Mouse (Mus musculus): ENCODE data around the gene Mrgpra2b. TPM values are rescaled to one million over a fixed set of nuclear protein-coding genes. Genes with fewer than 3 reads are reported as not detected.
"Not testable (repeated sequence)": the region's sequence is repeated elsewhere in the genome, so short reads cannot be mapped to it uniquely, and the experiment has no call there.

Gene Mrgpra2b
- not detected in 2 replicates for polyA plus RNA-seq (2015; fragmentation: Nextera tagmentation; extraction: Ambion mirVana)

- Histone ChIP-seq H3K27ac (ENCODE audit: low read depth, low read length) (no peak within 1 kb of the TSS), H3K4me1 (ENCODE audit: control insufficient read depth, insufficient read depth, low read depth, low read length) (no peaks in the 10 kb centered on the region), H3K4me2 (ENCODE audit: low read length) (no peak within 1 kb of the TSS), H3K9ac (ENCODE audit: low read depth, low read length) (no peak within 1 kb of the TSS), H3K4me3 (ENCODE audit: low read length) (no peak within 1 kb of the TSS), H3K9me3 (ENCODE audit: control insufficient read depth, low read length) (peaks cover 7% of the 10 kb centered on the region; the same call in 1 of the 2 replicates), H3K36me3 (ENCODE audit: control insufficient read depth, insufficient read depth, low read length) (no peaks in the 10 kb centered on the region), H3K27me3 (replicated peaks; ENCODE audit: control insufficient read depth, insufficient read depth, low read length) (no peaks in the 10 kb centered on the region)
- ATAC-seq, result no peak
Observed at GRCm38 (mm10) chr7:47528762-47529161, at the start of gene Mrgpra2b. Mrgpra2b (minus strand) TSS chr7:47528862.

DNA sequence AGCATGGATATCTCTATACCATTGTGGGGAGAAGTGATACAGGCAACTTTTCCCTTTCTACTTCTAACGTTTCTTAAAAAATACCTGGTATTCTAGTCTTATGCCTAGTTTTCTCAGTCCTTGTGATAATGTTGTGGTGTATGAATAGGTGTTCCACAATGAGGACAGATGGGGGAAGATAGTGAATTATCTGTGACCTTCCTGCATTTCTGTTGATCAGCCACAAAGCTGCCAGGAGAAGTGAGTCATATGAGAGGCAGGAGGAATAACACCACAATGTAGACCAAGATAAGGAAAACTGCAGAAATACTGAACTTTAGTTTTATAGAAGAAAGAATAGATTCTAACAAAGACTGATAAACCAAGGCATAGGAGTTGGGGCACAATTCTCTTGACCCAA lies 12.3 kb downstream of the Mrgpra2b start:
- Histone ChIP-seq H3K9ac (ENCODE audit: low read depth, low read length) (no peak overlapping the region), H3K9me3 (ENCODE audit: control insufficient read depth, low read length) (peaks cover 24% of the 10 kb centered on the region), H3K27ac (ENCODE audit: low read depth, low read length) (no peak overlapping the region), H3K4me1 (ENCODE audit: control insufficient read depth, insufficient read depth, low read depth, low read length) (no peaks in the 10 kb centered on the region), H3K36me3 (ENCODE audit: control insufficient read depth, insufficient read depth, low read length) (no peaks in the 10 kb centered on the region), H3K4me2 (ENCODE audit: low read length) (no peak overlapping the region), H3K4me3 (ENCODE audit: low read length) (no peak overlapping the region), H3K27me3 (replicated peaks; ENCODE audit: control insufficient read depth, insufficient read depth, low read length) (no peaks in the 10 kb centered on the region)
- 85% methylated on average over 1 of the region's 1 CpGs for WGBS
- ATAC-seq, result no peak

DNA sequence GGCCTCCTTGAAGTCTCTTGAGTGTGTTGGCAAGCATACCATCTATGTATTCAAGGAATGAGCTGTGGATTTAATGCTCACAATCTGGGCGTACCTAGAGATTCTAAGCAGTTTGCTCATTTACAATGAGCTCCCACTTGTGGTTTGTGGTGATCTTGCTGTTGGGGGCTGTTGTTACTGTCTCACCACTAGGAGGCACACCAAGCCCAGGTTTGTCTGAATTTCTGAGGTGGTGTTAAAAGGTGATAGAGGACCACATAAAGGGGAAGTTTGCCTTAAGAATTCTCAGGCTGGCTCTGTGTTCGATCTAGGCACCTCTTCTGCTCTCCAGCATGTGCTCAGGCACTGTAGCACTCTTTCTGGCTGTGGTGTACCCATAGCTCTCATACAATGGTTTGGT lies 13.6 kb downstream of the Mrgpra2b start:
- ATAC-seq, result no peak
- 81% methylated on average over 2 of the region's 2 CpGs for WGBS
- no peak overlapping the region for H3K4me2 ChIP-seq (ENCODE audit: low read length)
- H3K9me3 ChIP-seq (ENCODE audit: control insufficient read depth, low read length), result peaks cover 24% of the 10 kb centered on the region
- no peaks in the 10 kb centered on the region for H3K4me1 ChIP-seq (ENCODE audit: control insufficient read depth, insufficient read depth, low read depth, low read length)
- no peak overlapping the region for H3K27ac ChIP-seq (ENCODE audit: low read depth, low read length)
- no peak overlapping the region for H3K9ac ChIP-seq (ENCODE audit: low read depth, low read length)
- no peaks in the 10 kb centered on the region for H3K36me3 ChIP-seq (ENCODE audit: control insufficient read depth, insufficient read depth, low read length)
- H3K27me3 ChIP-seq (replicated peaks; ENCODE audit: control insufficient read depth, insufficient read depth, low read length), result no peaks in the 10 kb centered on the region
- no peak overlapping the region for H3K4me3 ChIP-seq (ENCODE audit: low read length)

GRCm38 (mm10) chr7:47502953-47503352 lies 25.7 kb downstream of the Mrgpra2b start:
- Histone ChIP-seq H3K9ac (ENCODE audit: low read depth, low read length) (no peak overlapping the region), H3K4me1 (ENCODE audit: control insufficient read depth, insufficient read depth, low read depth, low read length) (no peaks in the 10 kb centered on the region), H3K4me2 (ENCODE audit: low read length) (no peak overlapping the region), H3K27me3 (replicated peaks; ENCODE audit: control insufficient read depth, insufficient read depth, low read length) (no peaks in the 10 kb centered on the region), H3K4me3 (ENCODE audit: low read length) (no peak overlapping the region), H3K9me3 (ENCODE audit: control insufficient read depth, low read length) (peaks cover 15% of the 10 kb centered on the region), H3K36me3 (ENCODE audit: control insufficient read depth, insufficient read depth, low read length) (no peaks in the 10 kb centered on the region), H3K27ac (ENCODE audit: low read depth, low read length) (no peak overlapping the region)
- no peak for ATAC-seq
- 85% methylated on average over 4 of the region's 4 CpGs for WGBS

DNA sequence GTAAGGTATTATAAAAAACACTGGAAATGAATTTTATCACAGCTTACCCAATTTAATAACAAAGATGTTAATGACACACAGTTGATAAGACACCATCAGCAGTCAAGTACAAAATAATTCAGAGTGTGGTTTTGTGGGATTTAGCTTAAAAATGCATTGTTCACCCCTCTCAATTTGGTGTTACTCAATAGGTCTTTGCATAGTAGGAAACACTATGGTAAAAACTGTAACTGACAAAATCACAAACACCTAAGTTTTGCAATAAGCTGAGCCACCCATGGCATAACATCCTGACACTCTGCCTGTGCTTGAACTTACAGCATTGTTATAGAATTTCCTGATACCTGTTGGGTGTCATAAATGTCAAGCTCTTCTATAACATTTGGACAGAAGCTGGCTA lies 37.4 kb downstream of the Mrgpra2b start:
- H3K4me2 ChIP-seq (ENCODE audit: low read length); H3K9ac ChIP-seq (ENCODE audit: low read depth, low read length); H3K4me1 ChIP-seq (ENCODE audit: control insufficient read depth, insufficient read depth, low read depth, low read length); H3K27ac ChIP-seq (ENCODE audit: low read depth, low read length); H3K27me3 ChIP-seq (replicated peaks; ENCODE audit: control insufficient read depth, insufficient read depth, low read length); H3K9me3 ChIP-seq (ENCODE audit: control insufficient read depth, low read length); H3K36me3 ChIP-seq (ENCODE audit: control insufficient read depth, insufficient read depth, low read length); H3K4me3 ChIP-seq (ENCODE audit: low read length); ATAC-seq: not testable (repeated sequence)

GRCm38 (mm10) chr7:47489438-47489837 lies 39.2 kb downstream of the Mrgpra2b start:
- not testable (repeated sequence) for H3K27ac ChIP-seq (ENCODE audit: low read depth, low read length); H3K36me3 ChIP-seq (ENCODE audit: control insufficient read depth, insufficient read depth, low read length); H3K4me3 ChIP-seq (ENCODE audit: low read length); H3K27me3 ChIP-seq (replicated peaks; ENCODE audit: control insufficient read depth, insufficient read depth, low read length); H3K9me3 ChIP-seq (ENCODE audit: control insufficient read depth, low read length); ATAC-seq; H3K4me1 ChIP-seq (ENCODE audit: control insufficient read depth, insufficient read depth, low read depth, low read length); H3K9ac ChIP-seq (ENCODE audit: low read depth, low read length); H3K4me2 ChIP-seq (ENCODE audit: low read length)
- WGBS, result no CpG with 5 or more reads among the region's 1 CpGs

DNA sequence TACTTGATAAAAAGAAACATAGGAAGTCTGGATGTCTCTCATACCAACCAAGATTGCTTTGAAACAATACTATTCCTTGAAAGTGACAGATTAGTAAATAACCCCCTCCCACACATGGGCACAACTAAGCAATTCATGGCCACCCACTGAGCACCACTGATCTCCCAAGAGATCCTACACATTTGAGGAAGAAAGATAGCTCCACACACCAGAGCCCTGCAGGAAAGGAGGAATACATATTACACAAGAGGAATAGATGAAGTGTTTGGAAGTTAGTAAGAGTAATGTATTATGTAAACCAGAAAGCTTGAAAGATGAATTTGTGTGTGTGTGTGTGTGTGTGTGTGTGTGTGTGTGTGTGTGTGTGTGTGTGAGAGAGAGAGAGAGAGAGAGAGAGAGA lies 45.5 kb downstream of the Mrgpra2b start:
- not testable (repeated sequence) for H3K27me3 ChIP-seq (replicated peaks; ENCODE audit: control insufficient read depth, insufficient read depth, low read length); H3K36me3 ChIP-seq (ENCODE audit: control insufficient read depth, insufficient read depth, low read length); ATAC-seq; H3K9me3 ChIP-seq (ENCODE audit: control insufficient read depth, low read length); H3K27ac ChIP-seq (ENCODE audit: low read depth, low read length); H3K4me1 ChIP-seq (ENCODE audit: control insufficient read depth, insufficient read depth, low read depth, low read length); H3K4me2 ChIP-seq (ENCODE audit: low read length); H3K9ac ChIP-seq (ENCODE audit: low read depth, low read length); H3K4me3 ChIP-seq (ENCODE audit: low read length)

- H3K9me3 ChIP-seq (ENCODE audit: control insufficient read depth, low read length); H3K27me3 ChIP-seq (replicated peaks; ENCODE audit: control insufficient read depth, insufficient read depth, low read length); ATAC-seq; H3K4me1 ChIP-seq (ENCODE audit: control insufficient read depth, insufficient read depth, low read depth, low read length); H3K9ac ChIP-seq (ENCODE audit: low read depth, low read length); H3K27ac ChIP-seq (ENCODE audit: low read depth, low read length); H3K4me3 ChIP-seq (ENCODE audit: low read length); H3K36me3 ChIP-seq (ENCODE audit: control insufficient read depth, insufficient read depth, low read length); H3K4me2 ChIP-seq (ENCODE audit: low read length): not testable (repeated sequence)
- 30% methylated on average over 1 of the region's 3 CpGs for WGBS
Observed at GRCm38 (mm10) chr7:47473904-47474303, 54.8 kb downstream of the Mrgpra2b start.

DNA sequence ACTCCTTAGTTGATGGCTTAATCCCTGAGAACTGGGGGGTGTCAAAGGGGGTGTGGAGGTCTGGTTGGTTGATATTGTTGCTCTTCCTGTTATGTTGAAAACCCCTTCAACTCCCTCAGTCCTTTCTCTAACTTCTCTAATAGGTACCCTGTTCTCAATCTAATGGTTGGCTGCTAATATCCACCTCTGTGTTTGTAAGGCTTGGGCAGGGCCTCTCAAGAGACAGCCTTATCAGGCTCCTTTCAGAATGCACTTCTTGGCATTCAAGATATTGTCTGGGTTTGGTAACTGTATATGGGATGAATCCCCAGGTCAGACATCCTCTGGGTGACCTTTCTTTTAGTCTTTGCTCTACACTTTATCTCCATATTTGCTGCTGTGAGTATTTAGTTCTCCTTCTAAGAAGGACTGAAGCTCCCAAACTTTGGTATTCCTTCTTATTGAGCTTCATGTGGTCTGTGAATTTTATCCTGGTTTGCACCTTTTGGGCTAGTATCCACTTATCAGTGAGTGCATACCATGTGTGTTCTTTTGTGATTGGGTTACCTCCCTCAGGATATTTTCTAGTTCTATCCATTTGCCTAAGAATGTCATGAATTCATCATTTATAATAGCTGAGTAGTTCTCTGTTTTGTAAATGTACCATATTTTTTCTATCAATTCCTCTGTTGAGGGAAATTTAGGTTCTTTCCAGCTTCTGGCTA lies 63.2 kb downstream of the Mrgpra2b start:
- not testable (repeated sequence) for H3K36me3 ChIP-seq (ENCODE audit: control insufficient read depth, insufficient read depth, low read length); H3K9me3 ChIP-seq (ENCODE audit: control insufficient read depth, low read length); H3K4me2 ChIP-seq (ENCODE audit: low read length); H3K9ac ChIP-seq (ENCODE audit: low read depth, low read length); H3K4me1 ChIP-seq (ENCODE audit: control insufficient read depth, insufficient read depth, low read depth, low read length); H3K27ac ChIP-seq (ENCODE audit: low read depth, low read length); H3K27me3 ChIP-seq (replicated peaks; ENCODE audit: control insufficient read depth, insufficient read depth, low read length); H3K4me3 ChIP-seq (ENCODE audit: low read length); ATAC-seq

GRCm38 (mm10) chr7:47452015-47452414 lies 76.6 kb downstream of the Mrgpra2b start, which contains the start of gene Mrgpra2a:
Mrgpra2a (minus strand) TSS chr7:47452139.
- ATAC-seq; H3K4me2 ChIP-seq (ENCODE audit: low read length): not testable (repeated sequence)
- WGBS, result no CpG with 5 or more reads among the region's 1 CpGs

More at GRCm38 (mm10) chr7:47452015-47452414, 76.6 kb downstream of the Mrgpra2b start, which contains the start of gene Mrgpra2a:
- H3K9me3 ChIP-seq (ENCODE audit: control insufficient read depth, low read length); H3K4me3 ChIP-seq (ENCODE audit: low read length); H3K27ac ChIP-seq (ENCODE audit: low read depth, low read length); H3K36me3 ChIP-seq (ENCODE audit: control insufficient read depth, insufficient read depth, low read length); H3K9ac ChIP-seq (ENCODE audit: low read depth, low read length); H3K27me3 ChIP-seq (replicated peaks; ENCODE audit: control insufficient read depth, insufficient read depth, low read length); H3K4me1 ChIP-seq (ENCODE audit: control insufficient read depth, insufficient read depth, low read depth, low read length): not testable (repeated sequence)
